Mouse (Mus musculus): ENCODE results near the gene Tbc1d10c. TPM values are rescaled to one million over a fixed set of nuclear protein-coding genes. Genes with fewer than 3 reads are reported as not detected.

The Tbc1d10c gene
- polyA plus RNA-seq, 1 experiment from 2014 or later, result 2.3 TPM

DNA sequence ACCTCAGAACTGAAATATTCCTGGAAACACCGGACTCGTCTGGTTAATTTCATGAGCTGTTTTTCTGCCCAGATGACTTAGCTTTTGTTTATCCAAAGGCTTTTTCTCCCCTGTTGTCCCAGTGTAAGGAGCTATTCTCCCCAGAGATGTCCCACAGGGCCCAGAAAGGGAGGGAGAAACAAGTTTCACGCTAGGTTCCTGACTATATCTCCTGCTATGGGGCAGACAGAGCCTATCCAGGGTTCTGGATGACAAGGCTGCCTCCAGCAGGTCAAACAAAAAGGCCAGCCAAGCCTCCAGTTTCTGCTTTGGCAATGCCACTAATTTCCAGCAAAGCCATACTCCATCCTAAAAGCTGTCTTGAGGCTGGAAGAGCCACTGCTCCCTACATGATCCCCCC lies 26.8 kb upstream of the Tbc1d10c start:
- Histone ChIP-seq H3K9me3 (ENCODE audit: control insufficient read depth, low read length) (no peaks in the 10 kb centered on the region), H3K27ac (replicated peaks) (peak overlapping the region; percentile 71), H3K36me3 (ENCODE audit: control insufficient read depth, insufficient read depth, low read length) (no peaks in the 10 kb centered on the region), H3K4me3 (ENCODE audit: low read depth, low read length) (no peak overlapping the region), H3K4me2 (replicated peaks; ENCODE audit: low read depth) (no peak overlapping the region; the same call in 1 of the 2 replicates), H3K27me3 (ENCODE audit: control insufficient read depth, insufficient read depth, low read length) (no peaks in the 10 kb centered on the region; the same call in 1 of the 2 replicates), H3K4me1 (replicated peaks; ENCODE audit: control insufficient read depth, insufficient read depth) (peaks cover 19% of the 10 kb centered on the region), H3K9ac (ENCODE audit: low read length) (no peak overlapping the region)
- 30% methylated on average over 3 of the region's 3 CpGs for WGBS
- peak; percentile 15 for DNase-seq (ENCODE audit: low spot score)
- TF ChIP-seq EP300 (optimal IDR thresholded peaks at IDR 0.05) (no peak), CTCF (IDR thresholded peaks at IDR 0.05; ENCODE audit: low read depth) (no peak)
- ATAC-seq (ENCODE audit: low FRiP score, low TSS enrichment), result no peak

DNA sequence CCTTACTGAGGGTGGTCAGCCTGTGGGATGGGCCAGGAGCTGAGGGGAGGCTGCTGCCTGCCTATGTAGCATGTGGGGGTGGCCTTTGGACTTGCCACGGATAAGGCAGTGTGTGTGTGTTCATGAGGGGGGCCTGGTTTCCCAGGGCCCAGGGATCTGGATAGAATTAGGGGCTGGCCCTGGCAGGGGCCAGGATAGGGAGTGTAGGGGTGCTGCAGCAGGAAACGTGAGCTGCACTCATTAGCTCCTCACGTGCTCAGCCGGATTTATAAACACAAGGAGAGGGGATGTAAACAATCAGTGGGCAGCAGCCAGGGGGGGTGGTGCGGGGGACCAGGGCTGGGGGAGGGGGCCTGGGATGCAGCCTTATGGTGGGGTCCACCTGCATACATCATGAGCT lies 26.1 kb upstream of the Tbc1d10c start:
- peak; percentile 26 for DNase-seq (ENCODE audit: low spot score)
- Histone ChIP-seq H3K9me3 (ENCODE audit: control insufficient read depth, low read length) (no peaks in the 10 kb centered on the region), H3K36me3 (ENCODE audit: control insufficient read depth, insufficient read depth, low read length) (no peaks in the 10 kb centered on the region), H3K9ac (ENCODE audit: low read length) (no peak overlapping the region), H3K4me1 (replicated peaks; ENCODE audit: control insufficient read depth, insufficient read depth) (peaks cover 17% of the 10 kb centered on the region), H3K4me3 (ENCODE audit: low read depth, low read length) (no peak overlapping the region), H3K4me2 (replicated peaks; ENCODE audit: low read depth) (peak overlapping the region; percentile 97), H3K27me3 (ENCODE audit: control insufficient read depth, insufficient read depth, low read length) (no peaks in the 10 kb centered on the region; the same call in 1 of the 2 replicates), H3K27ac (replicated peaks) (peak overlapping the region; percentile 71)
- 12% methylated on average over 5 of the region's 5 CpGs for WGBS
- peak; percentile 35 for ATAC-seq (ENCODE audit: low FRiP score, low TSS enrichment)
- TF ChIP-seq EP300 (optimal IDR thresholded peaks at IDR 0.05) (no peak), CTCF (IDR thresholded peaks at IDR 0.05; ENCODE audit: low read depth) (no peak)

DNA sequence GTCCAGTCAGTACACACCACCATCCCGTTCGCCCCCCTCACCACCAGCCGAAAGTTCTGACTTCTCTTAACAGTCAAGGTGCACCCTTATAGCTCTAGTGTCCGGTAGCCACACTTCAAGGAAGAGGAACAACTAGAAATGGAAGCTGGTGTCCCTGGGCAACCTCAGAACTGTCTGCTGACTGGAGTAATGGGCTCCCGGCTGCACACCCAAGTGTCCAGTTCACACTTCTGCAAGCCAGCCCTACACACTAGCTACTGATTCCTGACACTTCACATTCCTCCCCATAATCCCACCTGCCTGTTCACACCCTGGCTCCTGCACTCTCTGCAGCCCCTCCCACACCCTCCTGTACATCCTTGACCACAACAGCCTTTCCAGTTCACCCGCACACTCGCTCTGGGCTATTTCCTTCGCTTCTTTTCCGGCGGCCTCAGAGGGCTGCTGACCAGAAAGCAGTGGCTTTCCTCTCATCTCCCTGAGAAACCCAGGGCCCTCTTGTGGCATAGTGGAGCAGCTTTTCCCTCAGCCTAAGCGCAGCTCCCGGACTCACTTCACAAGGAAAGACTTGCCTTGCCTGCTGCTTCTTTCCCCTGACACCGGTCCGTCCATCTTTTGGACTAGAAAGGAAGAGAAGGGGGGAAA lies 25.1 kb upstream of the Tbc1d10c start:
- H3K4me3 ChIP-seq (ENCODE audit: low read depth, low read length), result no peak overlapping the region
- H3K9me3 ChIP-seq (ENCODE audit: control insufficient read depth, low read length), result no peaks in the 10 kb centered on the region
- no peak overlapping the region for H3K9ac ChIP-seq (ENCODE audit: low read length)
- peak overlapping the region; percentile 71 for H3K27ac ChIP-seq (replicated peaks)
- peak; percentile 57 for DNase-seq (ENCODE audit: low spot score)
- peak; percentile 71 for TF ChIP-seq CTCF (IDR thresholded peaks at IDR 0.05; ENCODE audit: low read depth)
- no peak for TF ChIP-seq EP300 (optimal IDR thresholded peaks at IDR 0.05)
- no peaks in the 10 kb centered on the region; the same call in 1 of the 2 replicates for H3K27me3 ChIP-seq (ENCODE audit: control insufficient read depth, insufficient read depth, low read length)
- peak overlapping the region; percentile 97 for H3K4me2 ChIP-seq (replicated peaks; ENCODE audit: low read depth)
- H3K4me1 ChIP-seq (replicated peaks; ENCODE audit: control insufficient read depth, insufficient read depth), result peaks cover 14% of the 10 kb centered on the region
- no peak for ATAC-seq (ENCODE audit: low FRiP score, low TSS enrichment)
- 21% methylated on average over 14 of the region's 14 CpGs for WGBS
- no peaks in the 10 kb centered on the region for H3K36me3 ChIP-seq (ENCODE audit: control insufficient read depth, insufficient read depth, low read length)

DNA sequence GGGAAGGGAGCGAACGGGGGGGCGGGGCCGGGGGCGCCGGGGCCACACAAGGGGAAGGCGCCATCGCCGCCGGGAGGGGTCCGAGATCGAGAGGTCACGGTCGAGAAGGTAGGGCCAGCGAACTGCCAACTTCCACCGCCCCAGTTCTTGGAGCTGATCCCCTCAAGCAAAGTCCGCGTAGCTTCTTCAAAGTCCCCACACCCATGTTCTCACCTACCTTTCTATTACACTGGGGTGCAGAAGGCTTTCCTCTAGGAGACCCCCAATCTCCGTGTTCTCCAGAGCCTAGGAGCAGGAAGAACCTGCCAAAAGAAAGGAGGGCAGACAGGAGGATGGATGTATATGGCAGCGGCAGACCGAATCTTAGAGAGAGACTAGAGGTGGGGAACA lies 24.4 kb upstream of the Tbc1d10c start:
- no peaks in the 10 kb centered on the region for H3K9me3 ChIP-seq (ENCODE audit: control insufficient read depth, low read length)
- 3% methylated on average over 19 of the region's 21 CpGs for WGBS
- ATAC-seq (ENCODE audit: low FRiP score, low TSS enrichment) (no peak), DNase-seq (ENCODE audit: low spot score) (no peak)
- H3K9ac ChIP-seq (ENCODE audit: low read length), result peak overlapping the region; percentile 91
- peak overlapping the region; percentile 97 for H3K4me2 ChIP-seq (replicated peaks; ENCODE audit: low read depth)
- H3K4me3 ChIP-seq (ENCODE audit: low read depth, low read length), result peak overlapping the region; percentile 79
- no peak for TF ChIP-seq CTCF (IDR thresholded peaks at IDR 0.05; ENCODE audit: low read depth)
- no peak for TF ChIP-seq EP300 (optimal IDR thresholded peaks at IDR 0.05)
- H3K27me3 ChIP-seq (ENCODE audit: control insufficient read depth, insufficient read depth, low read length), result no peaks in the 10 kb centered on the region; the same call in 1 of the 2 replicates
- H3K27ac ChIP-seq (replicated peaks), result peak overlapping the region; percentile 93
- H3K4me1 ChIP-seq (replicated peaks; ENCODE audit: control insufficient read depth, insufficient read depth), result peaks cover 9% of the 10 kb centered on the region
- no peaks in the 10 kb centered on the region for H3K36me3 ChIP-seq (ENCODE audit: control insufficient read depth, insufficient read depth, low read length)

DNA sequence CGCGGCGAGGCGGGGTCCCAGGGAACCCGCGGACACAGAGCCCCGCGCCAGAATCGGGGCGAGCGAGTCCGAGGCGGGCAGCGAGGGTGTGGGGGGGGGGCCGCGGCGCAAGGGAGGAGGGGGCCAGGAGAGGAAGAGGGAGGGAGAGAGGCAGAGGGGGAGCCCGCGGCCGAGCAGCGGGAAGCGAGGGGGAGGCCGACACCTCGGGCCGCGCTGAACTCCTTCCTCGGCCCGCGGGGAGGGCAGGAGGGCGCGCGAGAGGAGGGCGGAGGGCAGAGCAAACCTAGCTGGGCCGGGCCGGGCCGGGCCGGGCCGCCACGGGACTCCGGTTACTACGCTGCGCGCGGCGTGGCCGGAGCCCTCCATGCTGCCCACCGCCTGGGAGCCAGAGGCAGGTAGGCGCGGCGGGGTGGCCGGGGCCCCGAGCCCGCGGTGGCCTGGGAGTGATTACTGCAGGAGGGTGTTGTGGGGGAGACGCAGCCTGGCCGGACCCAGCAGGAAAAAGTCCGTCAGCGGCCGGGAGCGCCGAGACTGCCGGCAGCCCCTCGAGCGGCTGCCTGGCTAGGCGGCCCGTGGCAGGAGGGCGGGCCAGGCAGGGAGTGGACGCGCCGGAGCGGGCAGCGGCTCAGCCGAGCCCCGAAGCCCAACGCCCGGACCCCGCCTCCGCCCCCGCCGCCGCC lies 23.8 kb upstream of the Tbc1d10c start:
- Histone ChIP-seq H3K4me1 (replicated peaks; ENCODE audit: control insufficient read depth, insufficient read depth) (peaks cover 4% of the 10 kb centered on the region), H3K27ac (replicated peaks) (peak overlapping the region; percentile 93), H3K4me3 (ENCODE audit: low read depth, low read length) (peak overlapping the region; percentile 79), H3K9me3 (ENCODE audit: control insufficient read depth, low read length) (no peaks in the 10 kb centered on the region), H3K27me3 (ENCODE audit: control insufficient read depth, insufficient read depth, low read length) (no peaks in the 10 kb centered on the region; the same call in 1 of the 2 replicates), H3K9ac (ENCODE audit: low read length) (peak overlapping the region; percentile 91), H3K36me3 (ENCODE audit: control insufficient read depth, insufficient read depth, low read length) (no peaks in the 10 kb centered on the region), H3K4me2 (replicated peaks; ENCODE audit: low read depth) (peak overlapping the region; percentile 97)
- 0% methylated on average over 35 of the region's 81 CpGs for WGBS
- TF ChIP-seq EP300 (optimal IDR thresholded peaks at IDR 0.05), result no peak
- TF ChIP-seq CTCF (IDR thresholded peaks at IDR 0.05; ENCODE audit: low read depth), result no peak
- ATAC-seq (ENCODE audit: low FRiP score, low TSS enrichment) (peak; percentile 18), DNase-seq (ENCODE audit: low spot score) (peak; percentile 58)
